Mouse (Mus musculus) frontal cortex, adult (tissue): ENCODE data around the gene Dennd1b.
A peak's percentile ranks its signal among the peaks of the same experiment; 100 is the strongest.

Source experiments
- ATAC-seq: cut with Nextera tagmentation; 2 replicates; pipeline ENCODE4 v1.9.2; 2017; ENCODE audit warnings: mild to moderate bottlenecking, moderate library complexity, mixed read lengths; ENCODE audit not compliant: low TSS enrichment

The Dennd1b gene

GRCm38 (mm10) chr1:138963161-138963867, at the start of gene Dennd1b:
Gene Dennd1b (plus strand): TSS chr1:138963435.
- peak; percentile 77 for ATAC-seq

GRCm38 (mm10) chr1:138915596-138915995, 47.6 kb upstream of the Dennd1b start:
- no peak for ATAC-seq

DNA sequence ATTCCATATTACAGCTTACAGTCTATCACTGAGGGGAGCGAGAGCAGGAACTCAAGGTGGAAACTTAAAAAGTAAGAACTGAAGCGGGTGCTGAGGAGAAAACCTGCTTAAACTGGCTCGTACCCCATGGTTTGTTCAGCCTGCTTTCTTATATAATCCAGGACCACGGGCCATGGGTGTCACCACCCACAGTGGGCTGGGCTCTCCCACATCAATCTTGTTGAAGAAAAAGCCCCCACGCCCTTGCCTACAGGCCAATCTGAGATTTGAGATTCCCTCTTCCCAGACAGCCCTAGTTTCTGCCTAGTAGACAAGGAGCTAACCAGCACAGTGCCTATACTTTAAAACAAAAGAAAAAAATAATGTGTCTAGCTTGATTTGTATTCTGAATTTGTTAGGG, 43.6 kb upstream of the Dennd1b start:
- ATAC-seq, result no peak

- no peak for ATAC-seq
These were observed 43.2 kb upstream of the Dennd1b start for GRCm38 (mm10) chr1:138920082-138920481.

DNA sequence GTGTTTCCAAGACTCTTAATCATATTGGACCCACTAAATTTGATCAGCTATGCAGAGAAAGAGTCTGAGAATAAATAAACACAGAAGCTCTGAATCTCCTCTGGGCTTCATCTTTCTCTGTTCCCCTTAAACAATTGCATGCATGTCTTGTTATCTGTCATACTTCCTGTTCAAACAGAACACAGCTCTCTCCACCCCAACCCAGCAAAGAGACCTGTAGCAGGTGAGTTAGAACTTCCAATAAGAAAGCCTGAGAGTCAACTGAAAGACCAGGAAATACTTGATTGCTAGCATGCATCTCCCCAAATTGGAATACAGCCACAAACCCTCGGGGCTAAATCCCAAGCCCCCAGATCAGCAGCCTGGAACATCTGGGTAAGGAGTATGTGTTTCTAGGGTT, 42.4 kb upstream of the Dennd1b start:
- no peak for ATAC-seq

- 0 out of 2 replicates have a peak, but pooled peaks have one; percentile 16 for ATAC-seq
These were observed 40.3 kb upstream of the Dennd1b start for GRCm38 (mm10) chr1:138922886-138923285.

GRCm38 (mm10) chr1:138924282-138924681, 39.0 kb upstream of the Dennd1b start:
- ATAC-seq, result no peak

GRCm38 (mm10) chr1:138928671-138929483, 34.4 kb upstream of the Dennd1b start:
- ATAC-seq, result peak; percentile 88

DNA sequence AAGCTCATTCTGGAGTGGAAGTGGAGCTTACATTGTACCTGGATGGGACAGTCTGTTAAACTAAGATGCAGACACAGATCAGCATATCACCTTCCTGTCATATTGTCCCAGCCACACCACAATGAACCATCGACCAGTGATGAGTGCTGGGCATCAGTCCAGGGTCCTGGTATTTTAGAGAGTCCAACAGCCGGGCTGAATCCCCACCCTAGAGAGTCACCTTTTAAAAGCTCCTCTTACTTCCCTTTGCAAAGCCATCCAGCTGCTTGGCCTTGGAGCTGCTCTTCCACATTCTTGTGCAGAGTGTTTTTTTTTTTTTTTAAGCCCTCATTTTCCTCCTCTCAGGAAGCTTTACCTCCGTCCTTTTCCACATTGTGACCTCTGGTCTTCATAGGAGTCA, 33.2 kb upstream of the Dennd1b start:
- no peak for ATAC-seq

DNA sequence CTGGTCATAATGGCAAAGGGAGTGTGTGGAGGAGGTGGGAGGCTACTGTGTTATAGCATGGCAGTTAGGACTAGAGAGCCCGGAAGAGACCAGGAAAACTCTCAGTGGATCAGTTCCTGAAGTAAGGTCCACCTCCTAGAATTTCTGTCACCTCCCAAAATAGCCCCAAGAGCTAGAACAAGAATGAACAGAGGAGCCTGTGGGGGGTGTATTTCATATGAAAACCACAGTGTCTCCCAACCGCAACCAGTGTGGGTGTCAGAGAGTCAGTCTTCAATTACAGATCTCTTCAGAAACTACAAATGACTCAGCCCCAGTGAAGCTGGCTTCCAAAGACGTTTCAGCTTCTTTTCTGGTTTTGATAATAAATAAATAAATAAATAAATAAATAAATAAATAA, 32.4 kb upstream of the Dennd1b start:
- peak; percentile 61 for ATAC-seq

DNA sequence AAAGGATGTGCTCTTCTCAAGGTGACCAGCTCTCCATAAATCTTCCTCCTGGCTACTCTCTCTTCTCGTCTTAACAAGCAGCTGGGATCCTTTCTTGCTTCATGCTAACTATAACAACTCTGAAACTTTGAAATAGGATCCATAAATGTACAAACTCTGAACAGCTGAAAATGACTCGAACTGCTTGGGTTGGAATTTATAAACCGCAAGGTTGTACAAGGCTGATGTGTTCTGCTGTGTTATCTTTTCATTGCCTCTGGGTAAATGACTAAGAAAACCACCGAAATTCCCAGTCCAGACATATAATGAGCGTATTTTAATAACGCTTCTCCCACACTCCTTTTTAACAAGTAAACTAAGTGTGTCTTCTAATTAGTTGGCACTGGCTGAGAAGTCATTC, 27.1 kb upstream of the Dennd1b start:
- no peak for ATAC-seq

GRCm38 (mm10) chr1:138937686-138938370, 25.4 kb upstream of the Dennd1b start:
- ATAC-seq, result peak; percentile 23; the same call in 1 of the 2 replicates

- peak; percentile 55; the same call in 1 of the 2 replicates for ATAC-seq
These were observed 23.6 kb upstream of the Dennd1b start for GRCm38 (mm10) chr1:138939579-138940139.

GRCm38 (mm10) chr1:138940407-138940806, 22.8 kb upstream of the Dennd1b start:
- no peak for ATAC-seq

DNA sequence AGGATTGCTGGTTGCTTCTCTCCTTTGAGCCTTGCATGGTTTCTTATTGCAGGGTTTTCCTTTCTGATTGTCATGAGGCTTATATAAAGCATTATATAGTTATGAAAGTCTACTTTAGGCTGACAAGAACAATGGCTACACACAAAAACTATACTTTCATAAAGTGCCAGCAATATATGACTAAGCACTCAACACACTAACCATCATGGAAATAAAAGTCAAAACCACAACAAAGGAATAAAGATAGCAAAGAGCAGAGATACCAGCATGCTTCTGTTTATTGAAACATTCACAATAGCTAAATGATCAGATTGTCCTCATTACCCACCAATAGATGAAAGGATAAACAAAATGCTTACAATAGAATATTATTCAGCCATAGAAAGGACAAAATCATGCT, 11.1 kb upstream of the Dennd1b start:
- ATAC-seq, result no peak

GRCm38 (mm10) chr1:138954978-138955377, 8.3 kb upstream of the Dennd1b start:
- ATAC-seq, result no peak

DNA sequence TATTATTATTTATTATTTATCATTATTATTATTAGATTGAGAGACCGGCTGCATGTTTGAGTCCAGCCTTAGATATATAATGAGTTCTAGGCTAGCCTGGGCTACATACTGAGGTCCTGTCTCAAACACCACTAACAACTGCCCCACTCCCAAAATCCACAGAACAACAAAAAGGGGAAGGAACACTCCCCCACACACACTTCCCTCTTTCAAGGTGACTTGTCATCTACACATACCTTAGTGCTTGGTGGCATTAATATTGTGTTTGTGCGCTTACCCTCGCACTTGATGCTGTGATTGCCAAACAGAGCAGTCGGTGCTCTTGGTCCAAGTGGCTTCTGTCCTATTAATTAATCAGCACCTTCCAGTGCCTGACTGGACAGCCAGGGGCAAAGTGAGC, 7.8 kb upstream of the Dennd1b start:
- no peak for ATAC-seq

GRCm38 (mm10) chr1:138956511-138956910, 6.7 kb upstream of the Dennd1b start:
- no peak for ATAC-seq

DNA sequence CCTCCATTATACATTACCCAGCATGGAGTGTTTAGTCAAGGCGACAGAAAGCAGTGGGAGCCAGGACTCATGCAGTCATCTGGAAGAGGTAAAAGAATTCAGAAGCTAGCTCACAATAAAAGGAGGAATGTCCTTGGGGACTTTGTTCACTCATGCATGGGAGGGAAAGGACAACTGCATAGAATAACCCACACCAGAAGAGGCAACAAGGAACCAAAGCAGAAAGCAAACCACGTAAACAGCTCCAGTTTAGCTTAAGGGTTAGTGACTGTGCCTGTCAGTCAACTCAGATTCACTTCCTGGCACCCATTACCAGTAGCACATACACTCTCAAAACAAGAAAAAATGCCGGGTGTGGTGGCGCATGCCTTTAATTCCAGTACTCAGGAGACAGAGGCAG, 6.1 kb upstream of the Dennd1b start:
- ATAC-seq, result no peak

DNA sequence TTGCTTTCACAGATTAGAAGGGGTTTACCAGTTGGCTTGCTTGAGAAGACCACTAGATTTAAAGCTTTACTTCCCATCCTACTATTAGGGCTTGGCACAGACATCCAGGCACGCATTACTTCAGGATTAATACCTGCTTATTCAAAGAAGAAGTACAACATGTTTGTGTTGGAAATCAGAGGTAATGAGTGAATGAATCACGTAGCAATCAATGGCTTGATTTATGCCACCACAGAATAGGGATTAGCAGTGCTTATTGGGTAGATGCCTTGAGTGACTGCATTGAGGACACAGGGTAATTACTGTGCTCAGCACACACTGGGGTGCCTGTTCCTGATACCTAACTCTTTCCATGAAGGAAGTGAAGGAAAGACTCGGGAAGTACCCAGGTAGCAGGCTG, 4.4 kb upstream of the Dennd1b start:
- no peak for ATAC-seq

- no peak for ATAC-seq
These were observed 3.2 kb upstream of the Dennd1b start for GRCm38 (mm10) chr1:138959903-138960483.
